Mouse (Mus musculus) kidney, embryonic 15.5 days (tissue): ENCODE measurements around the gene Ube2f. TPM values are rescaled to one million over a fixed set of nuclear protein-coding genes. Genes with fewer than 3 reads are reported as not detected.

Experiments
- ATAC-seq: fragments of 200-750 bp; cut with Nextera tagmentation; replicated peaks from 2 replicates; pipeline ENCODE4 v1.8.0; 2017; ENCODE audit warnings: moderate TSS enrichment; ENCODE audit not compliant: low FRiP score
- H3K27ac ChIP-seq: fragments of 300-500 bp; sonication (generic); 2 replicates; pipeline ENCODE4 v1.5.1; 2015; ENCODE audit warnings: mild to moderate bottlenecking, inconsistent platforms
- H3K27me3 ChIP-seq: fragments of 300-500 bp; sonication (generic); 2 replicates; pipeline ENCODE4 v1.6.1; 2015; ENCODE audit warnings: inconsistent platforms
- H3K36me3 ChIP-seq: fragments of 300-500 bp; sonication (generic); 2 replicates; pipeline ENCODE4 v1.6.1; 2015; ENCODE audit warnings: inconsistent platforms
- H3K4me1 ChIP-seq: fragments of 300-500 bp; sonication (generic); 2 replicates; pipeline ENCODE4 v1.6.1; 2015; ENCODE audit warnings: inconsistent platforms
- H3K4me2 ChIP-seq: fragments of 300-500 bp; sonication (generic); 2 replicates; pipeline ENCODE4 v1.6.1; 2015; ENCODE audit warnings: moderate library complexity, mild to moderate bottlenecking, inconsistent platforms
- H3K4me3 ChIP-seq: fragments of 300-500 bp; sonication (generic); replicated peaks from 2 replicates; pipeline ENCODE4 v1.5.1; 2015; ENCODE audit warnings: mild to moderate bottlenecking, inconsistent platforms
- H3K9ac ChIP-seq: fragments of 300-500 bp; sonication (generic); 2 replicates; pipeline ENCODE4 v1.6.1; 2015; ENCODE audit warnings: mild to moderate bottlenecking, inconsistent platforms
- H3K9me3 ChIP-seq: fragments of 300-500 bp; sonication (generic); replicated peaks from 2 replicates; pipeline ENCODE4 v1.6.1; 2016; ENCODE audit warnings: inconsistent platforms
- WGBS: fragments of 180-500 bp; shearing (Covaris S2); methylation state at CpG from one replicate; pipeline ENCODE4 v1.1.7; 2015; ENCODE audit warnings: mixed read lengths; 5-methylcytosine and 5-hydroxymethylcytosine counted together
- polyA plus RNA-seq: library from polyadenylated mRNA; unstranded; fragments of >200 nt; fragmentation: Nextera tagmentation; extraction: Ambion mirVana; gene quantifications from 2 replicates; pipeline ENCODE4 v1.2.1, GENCODE M21; 2015

The Ube2f gene
- polyA plus RNA-seq, 1 experiment from 2014 or later: 72.6 TPM

DNA sequence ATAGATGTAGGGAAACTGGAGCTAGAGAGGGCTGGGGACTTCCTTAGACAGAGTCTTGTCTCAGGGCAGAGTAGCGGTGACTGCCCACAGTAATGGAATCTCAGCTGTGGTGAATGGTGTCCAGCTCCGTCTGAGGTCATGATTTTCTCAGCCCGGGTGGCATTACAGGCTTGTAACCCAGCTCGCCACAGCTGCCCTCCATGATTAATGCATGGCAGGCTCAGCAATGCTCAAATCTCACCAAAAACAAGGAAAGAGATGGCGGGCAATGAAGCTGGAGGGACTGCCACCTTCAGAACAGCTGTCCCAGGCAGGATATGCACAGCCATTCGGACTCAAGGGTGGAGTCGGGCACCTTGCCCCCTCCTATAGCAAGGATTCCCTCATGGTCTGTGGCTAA lies 87.3 kb downstream of the Ube2f start:
- no peaks in the 10 kb centered on the region for H3K9me3 ChIP-seq
- 85% methylated on average over 7 of the region's 7 CpGs for WGBS
- H3K36me3 ChIP-seq: no peaks in the 10 kb centered on the region
- no peak overlapping the region for H3K4me2 ChIP-seq
- 0 out of 2 replicates have a peak, but pooled peaks cover under 1% of the 10 kb centered on the region for H3K4me1 ChIP-seq
- no peak for ATAC-seq
- no peak overlapping the region for H3K4me3 ChIP-seq
- peaks cover 16% of the 10 kb centered on the region for H3K27me3 ChIP-seq
- H3K9ac ChIP-seq: no peak overlapping the region
- H3K27ac ChIP-seq: no peak overlapping the region

Other genes starting within 250 kb of the Ube2f start
- 0.61 and 1.5 TPM in 2 replicates for gene Rbm44, start 105.2 kb upstream of the Ube2f start, polyA plus RNA-seq
- 2.4 and 2.5 TPM in 2 replicates for gene Ramp1, start 70.5 kb upstream of the Ube2f start, polyA plus RNA-seq
- 21.7 and 22.2 TPM in 2 replicates for gene Scly, start 48.0 kb downstream of the Ube2f start, polyA plus RNA-seq
- gene Espnl, start 71.8 kb downstream of the Ube2f start, polyA plus RNA-seq: 0.06 and 0.10 TPM in 2 replicates
- 0.53 and 0.73 TPM in 2 replicates for gene Klhl30, start 100.7 kb downstream of the Ube2f start, polyA plus RNA-seq
- gene Erfe, start 116.1 kb downstream of the Ube2f start, polyA plus RNA-seq: 1.9 and 2.0 TPM in 2 replicates
- 132 and 141 TPM in 2 replicates for gene Ilkap, start 148.5 kb downstream of the Ube2f start, polyA plus RNA-seq
- 67.4 and 70.0 TPM in 2 replicates for gene Hes6, start 163.7 kb downstream of the Ube2f start, polyA plus RNA-seq
- 2.9 and 3.6 TPM in 2 replicates for gene Per2, start 209.0 kb downstream of the Ube2f start, polyA plus RNA-seq
- 10.1 and 11.8 TPM in 2 replicates for gene Traf3ip1, start 244.3 kb downstream of the Ube2f start, polyA plus RNA-seq